Mouse (Mus musculus) limb, embryonic 14.5 days (tissue): Measurements from ENCODE around the gene Cc2d2b. TPM values are rescaled to one million over a fixed set of nuclear protein-coding genes. Genes with fewer than 3 reads are reported as not detected.

Experiments used
- ATAC-seq: fragments of 200-750 bp; cut with Nextera tagmentation; 2 replicates; pipeline ENCODE4 v1.8.0; 2017; ENCODE audit warnings: low read depth, moderate number of reproducible peaks, moderate TSS enrichment; ENCODE audit not compliant: low FRiP score
- DNase-seq: peaks from one replicate; pipeline ENCODE4 v3.0.0-alpha.2; 2015; ENCODE audit warnings: low spot score
- H3K27ac ChIP-seq: fragments of 300-500 bp; sonication (generic); replicated peaks from 2 replicates; pipeline ENCODE4 v1.5.1; 2014; ENCODE audit warnings: low read depth, mild to moderate bottlenecking, low read length, moderate library complexity, mixed read lengths
- H3K27me3 ChIP-seq: fragments of 300-500 bp; sonication (generic); 2 replicates; pipeline ENCODE4 v1.6.1; 2014; ENCODE audit warnings: low read length, mixed read lengths; ENCODE audit not compliant: control insufficient read depth, insufficient read depth
- H3K36me3 ChIP-seq: fragments of 300-500 bp; sonication (generic); 2 replicates; pipeline ENCODE4 v1.6.1; 2014; ENCODE audit warnings: mild to moderate bottlenecking, low read length, moderate library complexity, mixed read lengths; ENCODE audit not compliant: control insufficient read depth, insufficient read depth
- H3K4me1 ChIP-seq: fragments of 300-500 bp; sonication (generic); 2 replicates; pipeline ENCODE4 v1.6.1; 2014; ENCODE audit warnings: antibody characterized with exemption, low read length, mixed read lengths; ENCODE audit not compliant: control insufficient read depth, insufficient read depth
- H3K4me2 ChIP-seq: fragments of 300-500 bp; sonication (generic); replicated peaks from 2 replicates; pipeline ENCODE4 v1.6.1; 2014; ENCODE audit warnings: low read depth, mild to moderate bottlenecking, low read length, moderate library complexity; ENCODE audit not compliant: severe bottlenecking
- H3K4me3 ChIP-seq: fragments of 300-500 bp; sonication (generic); replicated peaks from 2 replicates; pipeline ENCODE4 v1.5.1; 2014; ENCODE audit warnings: low read length
- H3K9ac ChIP-seq: fragments of 300-500 bp; sonication (generic); 2 replicates; pipeline ENCODE4 v1.6.1; 2014; ENCODE audit warnings: mild to moderate bottlenecking, low read depth, low read length, moderate library complexity; ENCODE audit not compliant: severe bottlenecking
- H3K9me3 ChIP-seq: fragments of 300-500 bp; sonication (generic); 2 replicates; pipeline ENCODE4 v1.6.1; 2016; ENCODE audit warnings: low read length; ENCODE audit not compliant: control insufficient read depth
- POLR2A ChIP-seq: fragments of 200-500 bp; IDR thresholded peaks from 2 replicates; pipeline ENCODE4 v1.8.0; 2012; ENCODE audit warnings: inconsistent platforms, mild to moderate bottlenecking, moderate library complexity, borderline replicate concordance; ENCODE audit not compliant: insufficient read depth, insufficient read length; ENCODE audit errors: extremely low read depth
- WGBS: fragments of 180-500 bp; shearing (Covaris S2); extraction: QIAGEN DNeasy Blood & Tissue Kit; methylation state at CpG from one replicate; pipeline ENCODE4 v1.1.7; 2014; 5-methylcytosine and 5-hydroxymethylcytosine counted together
- polyA plus RNA-seq, 2 experiments: library from polyadenylated mRNA; depleted of rRNA in 1 of 2; stranded (reverse) in 1 of 2; unstranded in 1 of 2; fragments of >200 nt; fragmentation: Nextera tagmentation in 1 of 2; extraction: Ambion mirVana in 1 of 2; gene quantifications; 2 replicates each; pipeline versions ENCODE4 v1.2.1 to v1.2.3; 2012 to 2014

Cc2d2b gene
- polyA plus RNA-seq, 2 experiments, result 0.04 to 0.22 TPM

- H3K4me1 ChIP-seq, result no peaks in the 10 kb centered on the region
- no peak overlapping the region for H3K9ac ChIP-seq
- H3K36me3 ChIP-seq, result no peaks in the 10 kb centered on the region
- no peak for TF ChIP-seq POLR2A
- WGBS, result 84% methylated on average over 6 of the region's 6 CpGs
- H3K27me3 ChIP-seq, result no peaks in the 10 kb centered on the region
- H3K4me2 ChIP-seq, result no peak overlapping the region
- no peak for ATAC-seq
- no peak overlapping the region for H3K27ac ChIP-seq
- DNase-seq, result no peak
- no peaks in the 10 kb centered on the region for H3K9me3 ChIP-seq
- H3K4me3 ChIP-seq, result no peak overlapping the region
Measured at GRCm38 (mm10) chr19:40716981-40717380, 31.6 kb upstream of the Cc2d2b start.

GRCm38 (mm10) chr19:40719439-40720105 lies 29.0 kb upstream of the Cc2d2b start:
- TF ChIP-seq POLR2A, result no peak
- H3K9me3 ChIP-seq, result no peaks in the 10 kb centered on the region
- H3K27ac ChIP-seq, result no peak overlapping the region
- WGBS, result 39% methylated on average over 11 of the region's 11 CpGs
- no peak overlapping the region for H3K4me2 ChIP-seq
- ATAC-seq, result no peak
- no peaks in the 10 kb centered on the region for H3K4me1 ChIP-seq
- no peak for DNase-seq
- no peak overlapping the region for H3K9ac ChIP-seq
- no peaks in the 10 kb centered on the region for H3K36me3 ChIP-seq
- H3K4me3 ChIP-seq, result no peak overlapping the region
- no peaks in the 10 kb centered on the region for H3K27me3 ChIP-seq

- no peak for TF ChIP-seq POLR2A
- Histone ChIP-seq H3K27me3 (no peaks in the 10 kb centered on the region), H3K4me1 (no peaks in the 10 kb centered on the region), H3K9me3 (no peaks in the 10 kb centered on the region), H3K9ac (no peak overlapping the region), H3K27ac (no peak overlapping the region), H3K4me2 (no peak overlapping the region), H3K36me3 (no peaks in the 10 kb centered on the region), H3K4me3 (no peak overlapping the region)
- DNase-seq (no peak), ATAC-seq (no peak)
- 60% methylated on average over 12 of the region's 12 CpGs for WGBS
Measured at GRCm38 (mm10) chr19:40720381-40720780, 28.2 kb upstream of the Cc2d2b start.

GRCm38 (mm10) chr19:40722137-40723038 lies 26.2 kb upstream of the Cc2d2b start:
- no peaks in the 10 kb centered on the region for H3K36me3 ChIP-seq
- TF ChIP-seq POLR2A, result no peak
- H3K4me3 ChIP-seq, result no peak overlapping the region
- DNase-seq (peak; percentile 83), ATAC-seq (peak; percentile 62; the same call in 1 of the 2 replicates)
- H3K27ac ChIP-seq, result 0 out of 2 replicates have a peak overlapping the region, but pooled peaks have one; percentile 14
- H3K27me3 ChIP-seq, result no peaks in the 10 kb centered on the region
- H3K4me2 ChIP-seq, result no peak overlapping the region
- H3K4me1 ChIP-seq, result no peaks in the 10 kb centered on the region
- H3K9ac ChIP-seq, result no peak overlapping the region
- WGBS, result 48% methylated on average over 11 of the region's 11 CpGs
- H3K9me3 ChIP-seq, result no peaks in the 10 kb centered on the region

GRCm38 (mm10) chr19:40723516-40723915 lies 25.0 kb upstream of the Cc2d2b start:
- Histone ChIP-seq H3K27ac (no peak overlapping the region), H3K4me1 (peaks cover 3% of the 10 kb centered on the region; the same call in 1 of the 2 replicates), H3K9ac (no peak overlapping the region), H3K4me3 (no peak overlapping the region), H3K4me2 (no peak overlapping the region), H3K36me3 (no peaks in the 10 kb centered on the region), H3K9me3 (no peaks in the 10 kb centered on the region), H3K27me3 (no peaks in the 10 kb centered on the region)
- no peak for ATAC-seq
- WGBS, result 63% methylated on average over 10 of the region's 10 CpGs
- no peak for DNase-seq
- TF ChIP-seq POLR2A, result no peak
